Mouse (Mus musculus): ENCODE measurements at regions not wholly inside any gene's neighbourhood (a gene's known extent, or its start where the extent isn't known, plus 50 kb on each side); places are given as distances from the start of the nearest gene placed in this dataset.

- TF ChIP-seq CTCF (IDR thresholded peaks at IDR 0.05; ENCODE audit: low read depth, low read length) = no peak
- no peak for TF ChIP-seq GATA1 (IDR thresholded peaks at IDR 0.05; ENCODE audit: borderline replicate concordance, low read length)
- TF ChIP-seq POLR2AphosphoS5 (IDR thresholded peaks at IDR 0.05; ENCODE audit: insufficient replicate concordance, low read depth, low read length) = no peak
Measured at GRCm38 (mm10) chr6:100412486-100412885, 125.2 kb upstream of the Rybp start.
